In genomic region chr9:88547270-88547669, GRCm38 (mm10) we compare ENCODE assay signal across 8 mouse cellular contexts. TPM values are rescaled to one million over a fixed set of nuclear protein-coding genes. Genes with fewer than 3 reads are reported as not detected.
A peak's percentile ranks its signal among the peaks of the same experiment; 100 is the strongest.
DNase-seq lines count a peak whose midpoint lies in the region; ATAC-seq and TF ChIP-seq lines count a peak whose summit lies in the region.

No protein-coding gene starts in this region.

- peak; percentile 63 for ATAC-seq in granulocyte monocyte progenitor cell, adult 5-6 weeks (replicated peaks; ENCODE audit: poor library complexity, severe bottlenecking)

- peak; percentile 58 for TF ChIP-seq CTCF in kidney, adult 2 months (conservative IDR thresholded peaks at IDR 0.05; ENCODE audit: insufficient read depth, insufficient read length, low read depth, low read length)

- WGBS in kidney, adult 2 months, result 12% methylated on average over 7 of the region's 7 CpGs

- H3K4me1 ChIP-seq in kidney, adult 2 months (ENCODE audit: control insufficient read depth, insufficient read depth, low read length), result no peaks in the 10 kb centered on the region; the same call in 1 of the 2 replicates

- no peak for TF ChIP-seq POLR2A in kidney, adult 2 months (IDR thresholded peaks at IDR 0.05; ENCODE audit: low read depth, low read length)

- H3K27me3 ChIP-seq in kidney, adult 2 months (replicated peaks; ENCODE audit: control insufficient read depth, insufficient read depth, low read length), result no peaks in the 10 kb centered on the region

- H3K27ac ChIP-seq in kidney, adult 2 months (ENCODE audit: insufficient read depth, low read depth, low read length), result no peak overlapping the region

- no peaks in the 10 kb centered on the region; the same call in 1 of the 2 replicates for H3K36me3 ChIP-seq in kidney, adult 2 months (ENCODE audit: control insufficient read depth, insufficient read depth, low read length)

- peak overlapping the region; percentile 20; the same call in 1 of the 2 replicates for H3K4me3 ChIP-seq in kidney, adult 2 months (ENCODE audit: insufficient read depth, low read depth, low read length)

- DNase-seq in 3T3-L1 (ENCODE audit: low read depth, low spot score), result peak; percentile 90
- peak; percentile 73 for DNase-seq in CD4-positive helper T cell, adult 2 months (ENCODE audit: low read depth, low spot score)
- peak; percentile 61 to 66 for DNase-seq in cerebellum, postnatal 10 days
- peak; percentile 68 for DNase-seq in kidney, adult 2 months
- DNase-seq in lung, postnatal 10 days, result peak; percentile 69
- DNase-seq in retina, postnatal 1 day, result peak; percentile 59
- DNase-seq in right cerebral cortex, postnatal 14 days, result no peak

RNA-seq across cellular contexts. Expression of gene Zfp949, which starts 0.6 kb away (rescaled TPM):
- total RNA-seq in granulocyte monocyte progenitor cell, adult 5-6 weeks (2014; fragmentation: Nextera tagmentation), result 8.9 and 12.4 TPM in 2 replicates
- 7.3 and 10.6 TPM in 2 replicates for total RNA-seq in granulocyte monocyte progenitor cell, adult 5-6 weeks (2017)
- polyA plus RNA-seq in kidney, adult 2 months (2012; rRNA removed), result 3.4 and 4.4 TPM in 2 replicates

RNA-seq across cellular contexts. Expression of gene Trim43a, which starts 33.4 kb away (rescaled TPM):
- total RNA-seq in granulocyte monocyte progenitor cell, adult 5-6 weeks (2014; fragmentation: Nextera tagmentation), result not detected in 2 replicates
- not detected in 2 replicates for total RNA-seq in granulocyte monocyte progenitor cell, adult 5-6 weeks (2017)
- polyA plus RNA-seq in kidney, adult 2 months (2012; rRNA removed), result not detected in 2 replicates
